Mouse (Mus musculus): ENCODE measurements around the gene Thop1.
A peak's percentile ranks its signal among the peaks of the same experiment; 100 is the strongest.
"Not testable (repeated sequence)": the region's sequence is repeated elsewhere in the genome, so short reads cannot be mapped to it uniquely, and the experiment has no call there.

The Thop1 gene

GRCm38 (mm10) chr10:81069836-81070235, at the start of gene Thop1:
TSS of gene Thop1 (plus strand) at chr10:81070035.
- peak; percentile 99 for DNase-seq

GRCm38 (mm10) chr10:81020207-81020606, 49.6 kb upstream of the Thop1 start:
- DNase-seq: peak; percentile 76

- no peak for DNase-seq
These were observed 48.2 kb upstream of the Thop1 start for GRCm38 (mm10) chr10:81021547-81022110.

- DNase-seq: no peak
These were observed 47.1 kb upstream of the Thop1 start for GRCm38 (mm10) chr10:81022744-81023143.

- no peak for DNase-seq
These were observed 45.4 kb upstream of the Thop1 start for GRCm38 (mm10) chr10:81024346-81024937.

- DNase-seq: no peak
These were observed 44.7 kb upstream of the Thop1 start for GRCm38 (mm10) chr10:81025047-81025621.

GRCm38 (mm10) chr10:81025639-81026275, 44.1 kb upstream of the Thop1 start, which contains the start of gene Diras1:
TSS of gene Diras1 (minus strand) at chr10:81025662.
- no peak for DNase-seq

- no peak for DNase-seq
These were observed 43.0 kb upstream of the Thop1 start for GRCm38 (mm10) chr10:81026857-81027256.

GRCm38 (mm10) chr10:81027331-81027730, 42.5 kb upstream of the Thop1 start:
- DNase-seq: no peak

GRCm38 (mm10) chr10:81028219-81028618, 41.6 kb upstream of the Thop1 start:
- no peak for DNase-seq

- no peak for DNase-seq
These were observed 40.8 kb upstream of the Thop1 start for GRCm38 (mm10) chr10:81029031-81029430.

- DNase-seq: no peak
These were observed 36.2 kb upstream of the Thop1 start for GRCm38 (mm10) chr10:81033586-81033985.

GRCm38 (mm10) chr10:81036251-81036650, 33.6 kb upstream of the Thop1 start:
- DNase-seq: no peak

GRCm38 (mm10) chr10:81036988-81037580, 32.8 kb upstream of the Thop1 start, which contains the start of gene Slc39a3:
TSS of gene Slc39a3 (minus strand) at chr10:81037426.
- DNase-seq: peak; percentile 98

GRCm38 (mm10) chr10:81041458-81042175, 28.2 kb upstream of the Thop1 start:
- peak; percentile 54 for DNase-seq

- not testable (repeated sequence) for DNase-seq
These were observed 24.6 kb upstream of the Thop1 start for GRCm38 (mm10) chr10:81045246-81045645.

GRCm38 (mm10) chr10:81050645-81051044, 19.2 kb upstream of the Thop1 start:
- no peak for DNase-seq

- DNase-seq: no peak
These were observed 18.7 kb upstream of the Thop1 start for GRCm38 (mm10) chr10:81051133-81051532.

- DNase-seq: no peak
These were observed 17.3 kb upstream of the Thop1 start for GRCm38 (mm10) chr10:81052577-81052976.

- DNase-seq: peak; percentile 45
These were observed 14.7 kb upstream of the Thop1 start for GRCm38 (mm10) chr10:81055169-81055568.

- DNase-seq: not testable (repeated sequence)
These were observed 14.0 kb upstream of the Thop1 start for GRCm38 (mm10) chr10:81055802-81056340.

GRCm38 (mm10) chr10:81057406-81058130, 12.3 kb upstream of the Thop1 start:
- no peak for DNase-seq

Data from layer of hippocampus, adult 9-11 months (tissue).